7 mouse cellular contexts compared by ENCODE assay signal in genomic region chr2:119355651-119356050, GRCm38 (mm10). TPM values are rescaled to one million over a fixed set of nuclear protein-coding genes. Genes with fewer than 3 reads are reported as not detected.
A peak's percentile ranks its signal among the peaks of the same experiment; 100 is the strongest.
DNase-seq lines count a peak whose midpoint lies in the region; ATAC-seq and TF ChIP-seq lines count a peak whose summit lies in the region.

No protein-coding gene starts in this region.

- DNase-seq in layer of hippocampus, postnatal 10 days (ENCODE audit: low spot score in 2 of 2) = peak; percentile 25 to 32
- DNase-seq in layer of hippocampus, postnatal 36 days = no peak
- DNase-seq in adrenal gland, postnatal 25 days = peak; percentile 45
- peak; percentile 68 for DNase-seq in gastrocnemius, postnatal 10 days
- DNase-seq in thymus, adult 2 months = no peak

- peak overlapping the region; percentile 99 for H3K4me3 ChIP-seq in myocyte
- H3K4me3 ChIP-seq in thymus, adult 2 months (ENCODE audit: control insufficient read depth, insufficient read depth, low read length) = no peak overlapping the region
- H3K4me3 ChIP-seq in forebrain, embryonic 15.5 days = no peak overlapping the region

- peaks cover 6% of the 10 kb centered on the region; the same call in 1 of the 2 replicates for H3K4me1 ChIP-seq in thymus, adult 2 months (replicated peaks; ENCODE audit: control insufficient read depth, insufficient read depth, low read length)
- H3K4me1 ChIP-seq in forebrain, embryonic 15.5 days = peaks cover 6% of the 10 kb centered on the region

- 67% methylated on average over 7 of the region's 7 CpGs for WGBS in thymus, adult 2 months
- WGBS in forebrain, embryonic 15.5 days = 29% methylated on average over 7 of the region's 7 CpGs

- no peak overlapping the region for H3K27ac ChIP-seq in thymus, adult 2 months (ENCODE audit: control insufficient read depth, insufficient read depth, low read length)
- no peak overlapping the region for H3K27ac ChIP-seq in forebrain, embryonic 15.5 days (replicated peaks)

- peaks cover 32% of the 10 kb centered on the region for H3K79me2 ChIP-seq in myocyte (ENCODE audit: control insufficient read depth, insufficient read depth)

- H3K36me3 ChIP-seq in myocyte (ENCODE audit: control insufficient read depth, insufficient read depth) = peaks cover 30% of the 10 kb centered on the region
- H3K36me3 ChIP-seq in thymus, adult 2 months (ENCODE audit: control insufficient read depth, insufficient read depth, low read length) = no peaks in the 10 kb centered on the region
- H3K36me3 ChIP-seq in forebrain, embryonic 15.5 days = no peaks in the 10 kb centered on the region

- no peak overlapping the region for H3ac ChIP-seq in myocyte (ENCODE audit: control insufficient read depth, insufficient read length)

- no peaks in the 10 kb centered on the region for H3K27me3 ChIP-seq in myocyte (ENCODE audit: control insufficient read depth, insufficient read depth, insufficient read length)
- H3K27me3 ChIP-seq in thymus, adult 2 months (ENCODE audit: control insufficient read depth, insufficient read depth, low read length) = peaks cover 4% of the 10 kb centered on the region; the same call in 1 of the 2 replicates
- H3K27me3 ChIP-seq in forebrain, embryonic 15.5 days = no peaks in the 10 kb centered on the region

- TF ChIP-seq CTCF in thymus, adult 2 months (IDR thresholded peaks at IDR 0.05; ENCODE audit: borderline replicate concordance, control insufficient read depth, extremely low read depth, insufficient read depth, low read length, poor library complexity) = no peak

- no peaks in the 10 kb centered on the region; the same call in 1 of the 2 replicates for H3K9me3 ChIP-seq in forebrain, embryonic 15.5 days

- no peak overlapping the region for H3K4me2 ChIP-seq in myocyte (ENCODE audit: low read depth)
- H3K4me2 ChIP-seq in forebrain, embryonic 15.5 days (replicated peaks) = no peak overlapping the region

- H3K9ac ChIP-seq in forebrain, embryonic 15.5 days (replicated peaks) = no peak overlapping the region

- TF ChIP-seq POLR2A in myocyte (IDR thresholded peaks at IDR 0.05; ENCODE audit: insufficient read length, low read depth) = peak; percentile 82
- TF ChIP-seq POLR2A in thymus, adult 2 months (IDR thresholded peaks at IDR 0.05; ENCODE audit: control insufficient read depth, extremely low read depth, insufficient read depth, low read length, poor library complexity) = no peak

- ATAC-seq in forebrain, embryonic 15.5 days (replicated peaks) = no peak

TF ChIP-seq in myocyte, 11 proteins besides CTCF, POLR2A, EP300 and RAD21:
- TF ChIP-seq CEBPB (IDR thresholded peaks at IDR 0.05; ENCODE audit: insufficient read depth, poor library complexity, severe bottlenecking) (no peak), MYOD1 (IDR thresholded peaks at IDR 0.05; ENCODE audit: control insufficient read depth in 1 of 3, insufficient read length in 2 of 3, low read depth in 2 of 3) (peak in 2 of 3 experiments; percentile 22 to 64), POLR2AphosphoS2 (IDR thresholded peaks at IDR 0.05; ENCODE audit: insufficient read length, low read depth) (peak; percentile 99), E2F4 (IDR thresholded peaks at IDR 0.05; ENCODE audit: insufficient read depth) (no peak), TCF3 (IDR thresholded peaks at IDR 0.05; ENCODE audit: insufficient read length, low read depth) (no peak), MYOG (IDR thresholded peaks at IDR 0.05; ENCODE audit: control insufficient read depth in 1 of 3, insufficient read depth in 1 of 3, insufficient read length in 2 of 3, low read depth in 2 of 3) (peak in 1 of 3 experiments; percentile 68)

RNA-seq across cellular contexts. Expression of gene Chac1, which starts 4.6 kb away (rescaled TPM):
- 1 to 10 TPM; 7.6 to 7.8 TPM for total RNA-seq in layer of hippocampus, postnatal 10 days (2021)
- total RNA-seq in layer of hippocampus, postnatal 36 days (2021) = 1 to 10 TPM; 5.2 to 5.8 TPM
- 5.0 and 10.2 TPM in 2 replicates for total RNA-seq in adrenal gland, postnatal 25 days (2021)
- 10 to 100 TPM in 1 of 2 experiments, 1 to 10 TPM in 1; 7.0 to 18.8 TPM for total RNA-seq in gastrocnemius, postnatal 10 days (2021)
- 273 TPM for polyA plus RNA-seq in myocyte (2012; fragmentation: generic; extraction: Trizol)
- polyA plus RNA-seq in thymus, adult 2 months (2012; rRNA removed) = 1.1 TPM in 2 replicates
- polyA plus RNA-seq in forebrain, embryonic 15.5 days (2015; fragmentation: Nextera tagmentation; extraction: Ambion mirVana) = 5.5 and 5.8 TPM in 2 replicates

RNA-seq across cellular contexts. Expression of gene Dll4, which starts 30.1 kb away (rescaled TPM):
- total RNA-seq in layer of hippocampus, postnatal 10 days (2021) = 1 to 10 TPM; 7.4 to 7.6 TPM
- 1 to 10 TPM; 2.7 TPM for total RNA-seq in layer of hippocampus, postnatal 36 days (2021)
- 8.0 and 12.9 TPM in 2 replicates for total RNA-seq in adrenal gland, postnatal 25 days (2021)
- 10 to 100 TPM; 12.6 to 12.9 TPM for total RNA-seq in gastrocnemius, postnatal 10 days (2021)
- polyA plus RNA-seq in myocyte (2012; fragmentation: generic; extraction: Trizol) = not detected
- polyA plus RNA-seq in thymus, adult 2 months (2012; rRNA removed) = 17.6 and 18.9 TPM in 2 replicates
- 4.0 and 4.1 TPM in 2 replicates for polyA plus RNA-seq in forebrain, embryonic 15.5 days (2015; fragmentation: Nextera tagmentation; extraction: Ambion mirVana)

Comparison
In these comparisons a context has a peak if more than half of its experiments do, and no peak if none do; other contexts are left out.
1. DNase-seq: peak in layer of hippocampus, postnatal 10 days (2 of 2), adrenal gland, postnatal 25 days (single experiment) and gastrocnemius, postnatal 10 days (single experiment); none in layer of hippocampus, postnatal 36 days (0 of 2) and thymus, adult 2 months (single experiment).